Mouse (Mus musculus): ENCODE measurements at regions not wholly inside any gene's neighbourhood (a gene's known extent, or its start where the extent isn't known, plus 50 kb on each side); places are given as distances from the start of the nearest gene placed in this dataset.

GRCm38 (mm10) chr3:52622530-52622929 lies 354.4 kb downstream of the Foxo1 start:
- H3K27ac ChIP-seq (replicated peaks): no peak overlapping the region
- peaks cover 9% of the 10 kb centered on the region; the same call in 1 of the 2 replicates for H3K4me1 ChIP-seq (replicated peaks)
- H3K36me3 ChIP-seq (replicated peaks): no peaks in the 10 kb centered on the region
- ATAC-seq (ENCODE audit: insufficient read depth): no peak
- H3K9ac ChIP-seq: no peak overlapping the region
- H3K4me2 ChIP-seq: no peak overlapping the region
- H3K27me3 ChIP-seq: no peaks in the 10 kb centered on the region
- H3K9me3 ChIP-seq (replicated peaks): no peaks in the 10 kb centered on the region
- no peak overlapping the region for H3K4me3 ChIP-seq (replicated peaks)
- 69% methylated on average over 8 of the region's 8 CpGs for WGBS (ENCODE audit: insufficient replicate concordance)

- H3K27me3 ChIP-seq: no peaks in the 10 kb centered on the region
- WGBS (ENCODE audit: insufficient replicate concordance): 65% methylated on average over 8 of the region's 8 CpGs
- peaks cover 9% of the 10 kb centered on the region; the same call in 1 of the 2 replicates for H3K4me1 ChIP-seq (replicated peaks)
- H3K4me3 ChIP-seq (replicated peaks): no peak overlapping the region
- H3K27ac ChIP-seq (replicated peaks): no peak overlapping the region
- no peak for ATAC-seq (ENCODE audit: insufficient read depth)
- no peaks in the 10 kb centered on the region for H3K9me3 ChIP-seq (replicated peaks)
- H3K36me3 ChIP-seq (replicated peaks): no peaks in the 10 kb centered on the region
- H3K4me2 ChIP-seq: no peak overlapping the region
- no peak overlapping the region for H3K9ac ChIP-seq
These were observed 353.8 kb downstream of the Foxo1 start for GRCm38 (mm10) chr3:52621936-52622335.

GRCm38 (mm10) chr3:52618925-52619224 lies 350.7 kb downstream of the Foxo1 start:
- Histone ChIP-seq H3K27me3 (no peaks in the 10 kb centered on the region), H3K4me2 (no peak overlapping the region), H3K4me1 (replicated peaks) (peaks cover 9% of the 10 kb centered on the region; the same call in 1 of the 2 replicates), H3K9ac (no peak overlapping the region), H3K4me3 (replicated peaks) (no peak overlapping the region), H3K27ac (replicated peaks) (0 out of 2 replicates have a peak overlapping the region, but pooled peaks have one; percentile 68), H3K9me3 (replicated peaks) (no peaks in the 10 kb centered on the region), H3K36me3 (replicated peaks) (no peaks in the 10 kb centered on the region)
- whole genome bisulfite sequencing (ENCODE audit: insufficient replicate concordance): 57% methylated on average over 2 of the region's 2 CpGs
- peak; percentile 62; the same call in 1 of the 2 replicates for ATAC-seq (ENCODE audit: insufficient read depth)

- Histone ChIP-seq H3K9me3 (replicated peaks) (no peaks in the 10 kb centered on the region), H3K27ac (replicated peaks) (peak overlapping the region; percentile 68), H3K4me2 (no peak overlapping the region), H3K36me3 (replicated peaks) (no peaks in the 10 kb centered on the region), H3K27me3 (no peaks in the 10 kb centered on the region), H3K9ac (no peak overlapping the region), H3K4me1 (replicated peaks) (peaks cover 9% of the 10 kb centered on the region; the same call in 1 of the 2 replicates), H3K4me3 (replicated peaks) (no peak overlapping the region)
- 37% methylated on average over 7 of the region's 7 CpGs for WGBS (ENCODE audit: insufficient replicate concordance)
- ATAC-seq (ENCODE audit: insufficient read depth): no peak
These were observed 350.2 kb downstream of the Foxo1 start for GRCm38 (mm10) chr3:52618212-52618924.

GRCm38 (mm10) chr3:52617413-52618149 lies 349.4 kb downstream of the Foxo1 start:
- 55% methylated on average over 8 of the region's 8 CpGs for WGBS (ENCODE audit: insufficient replicate concordance)
- no peaks in the 10 kb centered on the region for H3K9me3 ChIP-seq (replicated peaks)
- H3K27ac ChIP-seq (replicated peaks): peak overlapping the region; percentile 68
- H3K4me2 ChIP-seq: no peak overlapping the region
- H3K9ac ChIP-seq: no peak overlapping the region
- ATAC-seq (ENCODE audit: insufficient read depth): peak; percentile 65; the same call in 1 of the 2 replicates
- no peaks in the 10 kb centered on the region for H3K36me3 ChIP-seq (replicated peaks)
- H3K4me1 ChIP-seq (replicated peaks): peaks cover 9% of the 10 kb centered on the region; the same call in 1 of the 2 replicates
- H3K27me3 ChIP-seq: no peaks in the 10 kb centered on the region
- no peak overlapping the region for H3K4me3 ChIP-seq (replicated peaks)

- no peak overlapping the region for H3K4me3 ChIP-seq (replicated peaks)
- no peaks in the 10 kb centered on the region for H3K36me3 ChIP-seq (replicated peaks)
- no peaks in the 10 kb centered on the region for H3K9me3 ChIP-seq (replicated peaks)
- WGBS (ENCODE audit: insufficient replicate concordance): 68% methylated on average over 8 of the region's 8 CpGs
- no peak overlapping the region for H3K4me2 ChIP-seq
- no peaks in the 10 kb centered on the region for H3K4me1 ChIP-seq (replicated peaks)
- no peaks in the 10 kb centered on the region for H3K27me3 ChIP-seq
- no peak overlapping the region for H3K27ac ChIP-seq (replicated peaks)
- ATAC-seq (ENCODE audit: insufficient read depth): no peak
- no peak overlapping the region for H3K9ac ChIP-seq
These were observed 343.7 kb downstream of the Foxo1 start for GRCm38 (mm10) chr3:52611881-52612280.

GRCm38 (mm10) chr3:52610466-52610865 lies 342.3 kb downstream of the Foxo1 start:
- Histone ChIP-seq H3K9ac (no peak overlapping the region), H3K4me3 (replicated peaks) (no peak overlapping the region), H3K4me1 (replicated peaks) (no peaks in the 10 kb centered on the region), H3K27ac (replicated peaks) (no peak overlapping the region), H3K4me2 (no peak overlapping the region), H3K36me3 (replicated peaks) (no peaks in the 10 kb centered on the region), H3K27me3 (no peaks in the 10 kb centered on the region), H3K9me3 (replicated peaks) (no peaks in the 10 kb centered on the region)
- 47% methylated on average over 3 of the region's 3 CpGs for WGBS (ENCODE audit: insufficient replicate concordance)
- no peak for ATAC-seq (ENCODE audit: insufficient read depth)

- 58% methylated on average over 5 of the region's 5 CpGs for WGBS (ENCODE audit: insufficient replicate concordance)
- no peaks in the 10 kb centered on the region for H3K36me3 ChIP-seq (replicated peaks)
- no peak overlapping the region for H3K27ac ChIP-seq (replicated peaks)
- H3K27me3 ChIP-seq: no peaks in the 10 kb centered on the region
- no peak overlapping the region for H3K4me2 ChIP-seq
- no peak for ATAC-seq (ENCODE audit: insufficient read depth)
- no peak overlapping the region for H3K9ac ChIP-seq
- no peaks in the 10 kb centered on the region for H3K4me1 ChIP-seq (replicated peaks)
- no peak overlapping the region for H3K4me3 ChIP-seq (replicated peaks)
- no peaks in the 10 kb centered on the region for H3K9me3 ChIP-seq (replicated peaks)
These were observed 339.9 kb downstream of the Foxo1 start for GRCm38 (mm10) chr3:52608086-52608426.

GRCm38 (mm10) chr3:52607379-52608085 lies 339.4 kb downstream of the Foxo1 start:
- Histone ChIP-seq H3K4me2 (no peak overlapping the region), H3K36me3 (replicated peaks) (no peaks in the 10 kb centered on the region), H3K27ac (replicated peaks) (no peak overlapping the region), H3K9me3 (replicated peaks) (no peaks in the 10 kb centered on the region), H3K27me3 (no peaks in the 10 kb centered on the region), H3K9ac (no peak overlapping the region), H3K4me3 (replicated peaks) (no peak overlapping the region), H3K4me1 (replicated peaks) (no peaks in the 10 kb centered on the region)
- 67% methylated on average over 12 of the region's 12 CpGs for WGBS (ENCODE audit: insufficient replicate concordance)
- no peak for ATAC-seq (ENCODE audit: insufficient read depth)

- no peak for ATAC-seq (ENCODE audit: insufficient read depth)
- WGBS (ENCODE audit: insufficient replicate concordance): 63% methylated on average over 6 of the region's 6 CpGs
- no peak overlapping the region for H3K4me2 ChIP-seq
These were observed 337.2 kb downstream of the Foxo1 start for GRCm38 (mm10) chr3:52605261-52605771.

GRCm38 (mm10) chr3:52603244-52603704 lies 335.1 kb downstream of the Foxo1 start:
- 70% methylated on average over 8 of the region's 8 CpGs for WGBS (ENCODE audit: insufficient replicate concordance)
- Histone ChIP-seq H3K4me3 (replicated peaks) (no peak overlapping the region), H3K36me3 (replicated peaks) (no peaks in the 10 kb centered on the region), H3K4me1 (replicated peaks) (no peaks in the 10 kb centered on the region), H3K9me3 (replicated peaks) (no peaks in the 10 kb centered on the region), H3K27me3 (no peaks in the 10 kb centered on the region), H3K4me2 (no peak overlapping the region), H3K27ac (replicated peaks) (no peak overlapping the region), H3K9ac (no peak overlapping the region)
- ATAC-seq (ENCODE audit: insufficient read depth): no peak

More at GRCm38 (mm10) chr3:52605261-52605771, 337.2 kb downstream of the Foxo1 start:
- H3K36me3 ChIP-seq (replicated peaks): no peaks in the 10 kb centered on the region
- no peak overlapping the region for H3K4me3 ChIP-seq (replicated peaks)
- H3K27me3 ChIP-seq: no peaks in the 10 kb centered on the region
- no peak overlapping the region for H3K9ac ChIP-seq
- H3K4me1 ChIP-seq (replicated peaks): no peaks in the 10 kb centered on the region
- no peaks in the 10 kb centered on the region for H3K9me3 ChIP-seq (replicated peaks)
- no peak overlapping the region for H3K27ac ChIP-seq (replicated peaks)

Data from liver, embryonic 15.5 days (tissue).